ENCODE assay signal across 27 mouse cellular contexts in genomic region chr5:148798541-148798940, GRCm38 (mm10).
DNase-seq lines count a peak whose midpoint lies in the region; ATAC-seq and TF ChIP-seq lines count a peak whose summit lies in the region.
"Had no signal": no experiment of that assay in that cellular context is flagged by ENCODE, and none has a peak within 500 bp of the region (broad histone marks: within the 10 kb centered on the region; RNA-seq: fewer than 3 reads in every experiment).

No protein-coding gene starts in this region.

- DNase-seq in forebrain, embryonic 10.5 days (ENCODE audit: extremely low spot score, low spot score), result no peak
- no peak for DNase-seq in forebrain, postnatal 0 days
- peak; percentile 37 for DNase-seq in urinary bladder, postnatal 14 days (ENCODE audit: low spot score)
- DNase-seq in urinary bladder, postnatal 25 days (ENCODE audit: low spot score), result no peak
- DNase-seq in lung, postnatal 10 days, result peak; percentile 72
- DNase-seq in stomach, postnatal 0 days (ENCODE audit: low spot score), result peak; percentile 11
- no peak for DNase-seq in adrenal gland, postnatal 25 days
- DNase-seq in thymus, adult 2 months, result no peak
- DNase-seq: adrenal gland, postnatal 10 days; cerebellum, adult 11-12 months; cerebellum, postnatal 10 days; gastrocnemius, postnatal 36 days; heart, postnatal 14 days; kidney, adult 8-10 months; kidney, postnatal 10 days; layer of hippocampus, postnatal 36 days; right cerebral cortex, postnatal 4 days; thymus, postnatal 4 days had no signal

- no peaks in the 10 kb centered on the region for H3K9me3 ChIP-seq in forebrain, embryonic 10.5 days
- no peaks in the 10 kb centered on the region for H3K9me3 ChIP-seq in forebrain, postnatal 0 days (ENCODE audit: low read length)
- no peaks in the 10 kb centered on the region for H3K9me3 ChIP-seq in stomach, postnatal 0 days (ENCODE audit: control insufficient read depth, low read length)
- H3K9me3 ChIP-seq: forebrain, embryonic 12.5 days; intestine, embryonic 15.5 days; neural tube, embryonic 12.5 days had no signal

- H3K27ac ChIP-seq in forebrain, embryonic 10.5 days, result 0 out of 2 replicates have a peak overlapping the region, but pooled peaks have one; percentile 35
- H3K27ac ChIP-seq in forebrain, postnatal 0 days (ENCODE audit: low read depth, low read length), result no peak overlapping the region
- H3K27ac ChIP-seq in stomach, postnatal 0 days (replicated peaks), result no peak overlapping the region
- H3K27ac ChIP-seq in thymus, adult 2 months (ENCODE audit: control insufficient read depth, insufficient read depth, low read length), result no peak overlapping the region
- H3K27ac ChIP-seq: forebrain, embryonic 12.5 days; hindbrain, postnatal 0 days; intestine, embryonic 15.5 days; neural tube, embryonic 12.5 days had no signal

- H3K4me1 ChIP-seq in forebrain, embryonic 10.5 days, result peaks cover 35% of the 10 kb centered on the region
- H3K4me1 ChIP-seq in forebrain, postnatal 0 days (ENCODE audit: insufficient read depth), result no peaks in the 10 kb centered on the region
- no peaks in the 10 kb centered on the region for H3K4me1 ChIP-seq in stomach, postnatal 0 days (replicated peaks; ENCODE audit: control insufficient read depth, insufficient read depth)
- H3K4me1 ChIP-seq in thymus, adult 2 months (replicated peaks; ENCODE audit: control insufficient read depth, insufficient read depth, low read length), result peaks cover 10% of the 10 kb centered on the region

- no peaks in the 10 kb centered on the region for H3K36me3 ChIP-seq in forebrain, embryonic 10.5 days (replicated peaks)
- no peaks in the 10 kb centered on the region for H3K36me3 ChIP-seq in forebrain, postnatal 0 days (ENCODE audit: insufficient read depth)
- no peaks in the 10 kb centered on the region for H3K36me3 ChIP-seq in stomach, postnatal 0 days (ENCODE audit: control insufficient read depth, insufficient read depth, low read length)
- no peaks in the 10 kb centered on the region for H3K36me3 ChIP-seq in thymus, adult 2 months (ENCODE audit: control insufficient read depth, insufficient read depth, low read length)
- H3K36me3 ChIP-seq: forebrain, embryonic 12.5 days; intestine, embryonic 15.5 days; neural tube, embryonic 12.5 days had no signal

- TF ChIP-seq POLR2A in thymus, adult 2 months (IDR thresholded peaks at IDR 0.05; ENCODE audit: control insufficient read depth, extremely low read depth, insufficient read depth, low read length, poor library complexity), result no peak

- no peak for TF ChIP-seq CTCF in forebrain, postnatal 0 days (IDR thresholded peaks at IDR 0.05; ENCODE audit: low read depth)
- TF ChIP-seq CTCF in stomach, postnatal 0 days (IDR thresholded peaks at IDR 0.05; ENCODE audit: low read depth), result no peak
- no peak for TF ChIP-seq CTCF in thymus, adult 2 months (IDR thresholded peaks at IDR 0.05; ENCODE audit: borderline replicate concordance, control insufficient read depth, extremely low read depth, insufficient read depth, low read length, poor library complexity)

- H3K4me2 ChIP-seq in forebrain, postnatal 0 days (ENCODE audit: low read depth), result no peak overlapping the region
- H3K4me2 ChIP-seq in stomach, postnatal 0 days (replicated peaks; ENCODE audit: low read depth), result no peak overlapping the region
- H3K4me2 ChIP-seq: forebrain, embryonic 12.5 days; intestine, embryonic 15.5 days; liver, embryonic 11.5 days; midbrain, embryonic 11.5 days; neural tube, embryonic 12.5 days had no signal

- no peak overlapping the region for H3K9ac ChIP-seq in forebrain, postnatal 0 days
- H3K9ac ChIP-seq in stomach, postnatal 0 days (ENCODE audit: low read length), result no peak overlapping the region
- H3K9ac ChIP-seq: forebrain, embryonic 12.5 days; intestine, embryonic 15.5 days; neural tube, embryonic 12.5 days had no signal

- WGBS in forebrain, embryonic 10.5 days, result 81% methylated on average over 6 of the region's 6 CpGs
- 67% methylated on average over 6 of the region's 6 CpGs for WGBS in forebrain, postnatal 0 days
- WGBS in stomach, postnatal 0 days, result 66% methylated on average over 6 of the region's 6 CpGs
- 80% methylated on average over 6 of the region's 6 CpGs for WGBS in thymus, adult 2 months

- H3K27me3 ChIP-seq in forebrain, embryonic 10.5 days (ENCODE audit: poor library complexity, severe bottlenecking), result 0 out of 2 replicates have a peak, but pooled peaks cover 3% of the 10 kb centered on the region
- H3K27me3 ChIP-seq in forebrain, postnatal 0 days (ENCODE audit: insufficient read depth, low read length), result no peaks in the 10 kb centered on the region; the same call in 1 of the 2 replicates
- H3K27me3 ChIP-seq in stomach, postnatal 0 days (ENCODE audit: control insufficient read depth, insufficient read depth, low read length), result no peaks in the 10 kb centered on the region
- no peaks in the 10 kb centered on the region for H3K27me3 ChIP-seq in thymus, adult 2 months (ENCODE audit: control insufficient read depth, insufficient read depth, low read length)
- H3K27me3 ChIP-seq: CH12.LX; forebrain, embryonic 12.5 days; intestine, embryonic 15.5 days; neural tube, embryonic 12.5 days had no signal

- no peak for ATAC-seq in forebrain, postnatal 0 days
- ATAC-seq in stomach, postnatal 0 days (ENCODE audit: low FRiP score, low TSS enrichment), result no peak
- ATAC-seq: hindbrain, postnatal 0 days; intestine, embryonic 15.5 days had no signal

- no peak for TF ChIP-seq EP300 in stomach, postnatal 0 days (optimal IDR thresholded peaks at IDR 0.05)

- H3K4me3 ChIP-seq in forebrain, embryonic 10.5 days, result no peak overlapping the region
- H3K4me3 ChIP-seq in forebrain, postnatal 0 days (ENCODE audit: low read depth, low read length), result no peak overlapping the region
- H3K4me3 ChIP-seq in stomach, postnatal 0 days (ENCODE audit: low read depth, low read length), result no peak overlapping the region
- no peak overlapping the region for H3K4me3 ChIP-seq in thymus, adult 2 months (ENCODE audit: control insufficient read depth, insufficient read depth, low read length)
- H3K4me3 ChIP-seq: erythroblast, embryonic 14.5 days; forebrain, embryonic 12.5 days; intestine, embryonic 15.5 days; myocyte; neural tube, embryonic 12.5 days had no signal

Comparison
In these comparisons a context has a peak if more than half of its experiments do, and no peak if none do; other contexts are left out.
1. DNase-seq: peak in urinary bladder, postnatal 14 days (single experiment), lung, postnatal 10 days (single experiment) and stomach, postnatal 0 days (single experiment); none in forebrain, embryonic 10.5 days (single experiment), forebrain, postnatal 0 days (single experiment), urinary bladder, postnatal 25 days (single experiment), adrenal gland, postnatal 25 days (single experiment) and thymus, adult 2 months (single experiment).